In the genomic region with DNA sequence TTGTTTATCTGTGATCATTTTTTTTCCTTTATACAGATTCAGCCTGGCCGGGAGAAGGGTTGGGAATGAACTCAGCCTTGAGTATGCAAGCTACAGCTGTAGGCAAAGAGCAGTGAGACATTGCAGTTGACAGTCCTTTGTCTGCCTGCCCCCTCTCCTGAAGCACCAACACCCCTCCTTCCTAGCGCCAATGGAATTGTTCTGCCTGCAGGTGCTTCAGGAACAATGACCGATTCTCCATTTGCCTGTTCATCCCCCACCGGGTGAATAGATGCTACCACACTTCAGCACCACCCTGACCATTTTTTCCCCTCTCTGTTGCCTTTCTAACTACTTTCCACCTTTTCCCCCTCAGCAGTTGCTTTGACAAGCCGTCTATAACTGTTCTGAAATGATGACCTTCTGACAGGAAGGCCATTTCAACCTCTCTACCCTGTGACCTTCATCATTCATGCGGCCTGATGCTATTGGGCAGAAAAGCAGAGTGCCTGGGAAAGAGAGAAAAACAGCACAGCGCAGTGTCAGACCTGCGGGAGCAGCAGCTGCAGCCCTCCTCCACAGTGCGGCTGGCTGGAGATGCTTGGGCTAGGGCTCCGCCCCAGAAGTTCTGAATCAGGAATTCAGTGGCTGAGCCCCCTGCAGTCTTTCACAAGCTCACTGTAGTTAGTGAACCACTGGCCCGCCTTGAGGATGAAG, we compare ENCODE assay signal across 8 mouse cellular contexts. TPM values are rescaled to one million over a fixed set of nuclear protein-coding genes. Genes with fewer than 3 reads are reported as not detected.
DNase-seq lines count a peak whose midpoint lies in the region; ATAC-seq and TF ChIP-seq lines count a peak whose summit lies in the region.

No protein-coding gene starts in this region.

- WGBS in intestine, embryonic 14.5 days = 4% methylated on average over 11 of the region's 11 CpGs
- 11% methylated on average over 11 of the region's 11 CpGs for WGBS in intestine, embryonic 16.5 days
- 2% methylated on average over 11 of the region's 11 CpGs for WGBS in hindbrain, embryonic 11.5 days

- H3K79me2 ChIP-seq in myocyte (ENCODE audit: control insufficient read depth, insufficient read depth) = no peaks in the 10 kb centered on the region

- no peak for DNase-seq in intestine, embryonic 14.5 days (ENCODE audit: low spot score)
- peak; percentile 85 for DNase-seq in ZHBTc4 (ENCODE audit: low read depth, low spot score)
- DNase-seq in hindbrain, embryonic 11.5 days (ENCODE audit: low spot score) = peak; percentile 60
- no peak for DNase-seq in spleen, postnatal 10 days (ENCODE audit: low spot score in 2 of 2)
- no peak for DNase-seq in left cerebral cortex, adult 11 months (ENCODE audit: low spot score)

- 0 out of 2 replicates have a peak, but pooled peaks have one; percentile 40 for ATAC-seq in intestine, embryonic 14.5 days (replicated peaks; ENCODE audit: low FRiP score, low TSS enrichment, low read depth)
- no peak for ATAC-seq in intestine, embryonic 16.5 days
- peak; percentile 69 for ATAC-seq in hindbrain, embryonic 11.5 days (ENCODE audit: low FRiP score)
- ATAC-seq in cerebellum, adult (ENCODE audit: insufficient number of reproducible peaks, low FRiP score, low TSS enrichment) = no peak

- H3K27ac ChIP-seq in intestine, embryonic 14.5 days (ENCODE audit: low read depth) = no peak overlapping the region
- no peak overlapping the region for H3K27ac ChIP-seq in intestine, embryonic 16.5 days (ENCODE audit: low read length)
- H3K27ac ChIP-seq in hindbrain, embryonic 11.5 days (ENCODE audit: low read depth, low read length) = 0 out of 2 replicates have a peak overlapping the region, but pooled peaks have one; percentile 36

- H3K9me3 ChIP-seq in intestine, embryonic 14.5 days (ENCODE audit: control insufficient read depth, low read length) = no peaks in the 10 kb centered on the region
- H3K9me3 ChIP-seq in intestine, embryonic 16.5 days (ENCODE audit: control insufficient read depth, low read length) = no peaks in the 10 kb centered on the region
- no peaks in the 10 kb centered on the region for H3K9me3 ChIP-seq in hindbrain, embryonic 11.5 days (ENCODE audit: control insufficient read depth, low read length)

- no peak overlapping the region for H3K9ac ChIP-seq in intestine, embryonic 14.5 days (ENCODE audit: low read length)
- no peak overlapping the region for H3K9ac ChIP-seq in intestine, embryonic 16.5 days (ENCODE audit: low read depth, low read length)
- H3K9ac ChIP-seq in hindbrain, embryonic 11.5 days (ENCODE audit: low read depth, low read length) = peak overlapping the region; percentile 11; the same call in 1 of the 2 replicates

- peaks cover 12% of the 10 kb centered on the region; the same call in 1 of the 2 replicates for H3K27me3 ChIP-seq in intestine, embryonic 14.5 days (replicated peaks; ENCODE audit: control insufficient read depth, insufficient read depth, low read length)
- H3K27me3 ChIP-seq in intestine, embryonic 16.5 days (replicated peaks; ENCODE audit: control insufficient read depth, insufficient read depth, low read length) = 0 out of 2 replicates have a peak, but pooled peaks cover 16% of the 10 kb centered on the region
- H3K27me3 ChIP-seq in hindbrain, embryonic 11.5 days (ENCODE audit: control insufficient read depth, insufficient read depth, low read length) = 0 out of 2 replicates have a peak, but pooled peaks cover 2% of the 10 kb centered on the region
- H3K27me3 ChIP-seq in myocyte (ENCODE audit: control insufficient read depth, insufficient read depth, insufficient read length) = no peaks in the 10 kb centered on the region

- TF ChIP-seq POLR2A in myocyte (IDR thresholded peaks at IDR 0.05; ENCODE audit: insufficient read length, low read depth) = no peak

- H3ac ChIP-seq in myocyte (ENCODE audit: control insufficient read depth, insufficient read length) = no peak overlapping the region

- H3K36me3 ChIP-seq in intestine, embryonic 14.5 days (ENCODE audit: control insufficient read depth, insufficient read depth, low read length) = no peaks in the 10 kb centered on the region
- no peaks in the 10 kb centered on the region for H3K36me3 ChIP-seq in intestine, embryonic 16.5 days (ENCODE audit: control insufficient read depth, insufficient read depth, low read length)
- no peaks in the 10 kb centered on the region for H3K36me3 ChIP-seq in hindbrain, embryonic 11.5 days (ENCODE audit: control insufficient read depth, insufficient read depth, low read length)
- no peaks in the 10 kb centered on the region for H3K36me3 ChIP-seq in myocyte (ENCODE audit: control insufficient read depth, insufficient read depth)

- H3K4me2 ChIP-seq in intestine, embryonic 14.5 days (ENCODE audit: low read length) = no peak overlapping the region
- no peak overlapping the region for H3K4me2 ChIP-seq in intestine, embryonic 16.5 days (ENCODE audit: low read depth, low read length)
- H3K4me2 ChIP-seq in hindbrain, embryonic 11.5 days (replicated peaks; ENCODE audit: low read depth, low read length) = peak overlapping the region; percentile 23
- H3K4me2 ChIP-seq in myocyte (ENCODE audit: low read depth) = peak overlapping the region; percentile 78

- peaks cover 21% of the 10 kb centered on the region for H3K4me1 ChIP-seq in intestine, embryonic 14.5 days (replicated peaks; ENCODE audit: control insufficient read depth, insufficient read depth, low read length)
- H3K4me1 ChIP-seq in intestine, embryonic 16.5 days (ENCODE audit: control insufficient read depth, insufficient read depth, low read length) = peaks cover 6% of the 10 kb centered on the region
- H3K4me1 ChIP-seq in hindbrain, embryonic 11.5 days (replicated peaks; ENCODE audit: control insufficient read depth, insufficient read depth, low read length) = peaks cover 5% of the 10 kb centered on the region; the same call in 1 of the 2 replicates

- H3K4me3 ChIP-seq in intestine, embryonic 14.5 days (ENCODE audit: low read depth, low read length) = no peak overlapping the region
- no peak overlapping the region for H3K4me3 ChIP-seq in intestine, embryonic 16.5 days (ENCODE audit: low read length)
- no peak overlapping the region for H3K4me3 ChIP-seq in hindbrain, embryonic 11.5 days (ENCODE audit: low read depth, low read length)
- H3K4me3 ChIP-seq in myocyte = no peak overlapping the region

TF ChIP-seq in myocyte, 11 proteins besides CTCF, POLR2A, EP300 and RAD21:
- no peak for TF ChIP-seq SRF (IDR thresholded peaks at IDR 0.05; ENCODE audit: control insufficient read depth, insufficient read length, low read depth)
- peak in 2 of 3 experiments; percentile 81 to 89 for TF ChIP-seq MYOG (IDR thresholded peaks at IDR 0.05; ENCODE audit: control insufficient read depth in 1 of 3, insufficient read depth in 1 of 3, insufficient read length in 2 of 3, low read depth in 2 of 3)
- TF ChIP-seq TCF12 (IDR thresholded peaks at IDR 0.05; ENCODE audit: insufficient read depth, poor library complexity, severe bottlenecking) = no peak
- peak in 2 of 3 experiments; percentile 84 to 90 for TF ChIP-seq MYOD1 (IDR thresholded peaks at IDR 0.05; ENCODE audit: control insufficient read depth in 1 of 3, insufficient read length in 2 of 3, low read depth in 2 of 3)
- TF ChIP-seq MAX (IDR thresholded peaks at IDR 0.05; ENCODE audit: low read depth) = no peak
- no peak for TF ChIP-seq USF1 (IDR thresholded peaks at IDR 0.05; ENCODE audit: low read depth)
- no peak for TF ChIP-seq REST (IDR thresholded peaks at IDR 0.05; ENCODE audit: insufficient read depth, insufficient read length)
- peak; percentile 25 for TF ChIP-seq TCF3 (IDR thresholded peaks at IDR 0.05; ENCODE audit: insufficient read length, low read depth)

RNA-seq across cellular contexts. Expression of a gene that starts 4.6 kb away (rescaled TPM):
- polyA plus RNA-seq in intestine, embryonic 14.5 days (2014; fragmentation: Nextera tagmentation; extraction: Ambion mirVana) = 47.3 and 53.0 TPM in 2 replicates
- polyA plus RNA-seq in intestine, embryonic 16.5 days (2015; fragmentation: Nextera tagmentation; extraction: Ambion mirVana) = 30.8 and 36.8 TPM in 2 replicates
- polyA plus RNA-seq in hindbrain, embryonic 11.5 days (2014; fragmentation: Nextera tagmentation; extraction: Ambion mirVana) = 106 and 116 TPM in 2 replicates
- 66.7 TPM for polyA plus RNA-seq in myocyte (2012; fragmentation: generic; extraction: Trizol)

RNA-seq across cellular contexts. Expression of a gene that starts 18.5 kb away (rescaled TPM):
- polyA plus RNA-seq in intestine, embryonic 14.5 days (2014; fragmentation: Nextera tagmentation; extraction: Ambion mirVana) = 94.9 and 99.4 TPM in 2 replicates
- 132 and 133 TPM in 2 replicates for polyA plus RNA-seq in intestine, embryonic 16.5 days (2015; fragmentation: Nextera tagmentation; extraction: Ambion mirVana)
- 93.3 and 95.7 TPM in 2 replicates for polyA plus RNA-seq in hindbrain, embryonic 11.5 days (2014; fragmentation: Nextera tagmentation; extraction: Ambion mirVana)
- 57.2 TPM for polyA plus RNA-seq in myocyte (2012; fragmentation: generic; extraction: Trizol)

Comparison
In these comparisons a context has a peak if more than half of its experiments do, and no peak if none do; other contexts are left out.
1. ATAC-seq: peak in intestine, embryonic 14.5 days (single experiment) and hindbrain, embryonic 11.5 days (single experiment); none in intestine, embryonic 16.5 days (single experiment) and cerebellum, adult (single experiment).
2. DNase-seq: peak in ZHBTc4 (single experiment) and hindbrain, embryonic 11.5 days (single experiment); none in intestine, embryonic 14.5 days (single experiment), spleen, postnatal 10 days (0 of 2) and left cerebral cortex, adult 11 months (single experiment).
3. H3K4me2 ChIP-seq: peak in hindbrain, embryonic 11.5 days (single experiment) and myocyte (single experiment); none in intestine, embryonic 14.5 days (single experiment) and intestine, embryonic 16.5 days (single experiment).